Mouse (Mus musculus) heart, postnatal 25 days (tissue): ENCODE results near the gene Tmem117. TPM values are rescaled to one million over a fixed set of nuclear protein-coding genes. Genes with fewer than 3 reads are reported as not detected.

ENCODE experiments used
- DNase-seq: peaks from one replicate; pipeline ENCODE4 v3.0.0; 2022; ENCODE audit warnings: low spot score
- intact Hi-C: fragments of 180-260 bp; cut with DNase I; formaldehyde crosslinking; loops from one replicate; pipeline ENCODE4 v1.15.1; 2025
- total RNA-seq, 2 experiments: library from RNA; stranded (reverse); gene quantifications; 2 replicates each; pipeline ENCODE4 v1.2.3; 2021

Tmem117 gene
- total RNA-seq, 2 experiments from 2014 or later, result 13.4 to 17.2 TPM

DNA sequence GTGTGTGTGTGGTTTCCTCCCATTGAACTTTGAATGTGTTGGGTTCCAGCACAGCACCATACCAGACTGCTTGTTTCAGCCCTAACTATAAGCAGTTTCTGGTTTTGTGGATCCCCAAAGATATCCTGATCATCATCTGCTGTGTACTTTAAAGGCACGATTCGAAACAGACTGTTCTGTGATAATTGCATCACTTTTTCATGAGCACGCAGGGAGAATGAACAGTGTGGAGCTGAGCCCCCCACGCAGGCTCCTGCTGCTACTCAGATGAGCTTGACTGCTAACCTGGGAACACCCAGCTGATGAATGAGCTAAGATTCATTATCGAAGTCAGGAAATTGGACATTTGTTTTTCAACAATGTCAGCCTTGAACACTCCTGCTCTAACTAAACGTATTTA is 230.6 kb downstream of the Tmem117 start:
- intact Hi-C loops, result no loop called here

DNA sequence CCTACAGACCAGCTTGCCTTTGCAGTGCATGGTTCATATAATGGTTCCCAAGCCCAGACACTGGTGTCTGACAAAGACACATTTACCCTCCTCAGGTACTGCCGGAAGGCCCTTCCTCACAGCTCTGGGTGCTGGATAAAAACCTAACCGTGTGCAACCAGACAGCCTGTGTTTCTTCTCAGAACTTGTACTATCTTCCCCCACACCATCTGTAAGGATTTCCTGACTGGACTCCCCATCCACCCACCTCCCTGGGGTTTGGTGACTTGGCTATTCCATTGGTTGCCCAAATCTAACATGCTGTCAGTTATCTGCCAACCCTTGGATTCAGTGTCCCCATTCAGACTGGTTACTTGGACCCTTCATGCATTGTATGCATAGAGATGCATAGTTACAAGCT is 232.1 kb downstream of the Tmem117 start:
- intact Hi-C loops, result no loop called here

More for the DNA sequence above, 230.6 kb downstream of the Tmem117 start:
- DNase-seq, result no peak

DNA sequence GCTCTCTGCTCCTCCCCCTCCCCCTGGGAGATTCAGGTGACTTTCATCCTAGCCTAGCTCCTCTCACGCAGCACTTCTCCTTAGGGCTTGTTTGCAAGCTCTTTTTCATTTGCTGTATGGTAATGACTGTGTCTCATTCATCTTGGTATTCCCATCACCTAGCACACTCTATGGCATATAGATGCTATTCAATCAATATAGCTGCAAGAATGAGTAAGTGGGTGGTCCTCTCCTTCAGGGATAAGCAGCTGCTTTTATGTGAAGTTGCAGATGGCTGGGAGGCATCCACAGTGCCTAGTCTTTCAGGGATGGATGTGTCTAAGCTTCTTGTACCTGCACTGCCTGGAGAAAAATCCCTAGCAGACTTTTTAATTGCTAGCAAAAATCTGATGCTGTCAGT is 235.1 kb downstream of the Tmem117 start:
- intact Hi-C loops, result no loop called here

More for the DNA sequence above, 232.1 kb downstream of the Tmem117 start:
- no peak for DNase-seq

DNA sequence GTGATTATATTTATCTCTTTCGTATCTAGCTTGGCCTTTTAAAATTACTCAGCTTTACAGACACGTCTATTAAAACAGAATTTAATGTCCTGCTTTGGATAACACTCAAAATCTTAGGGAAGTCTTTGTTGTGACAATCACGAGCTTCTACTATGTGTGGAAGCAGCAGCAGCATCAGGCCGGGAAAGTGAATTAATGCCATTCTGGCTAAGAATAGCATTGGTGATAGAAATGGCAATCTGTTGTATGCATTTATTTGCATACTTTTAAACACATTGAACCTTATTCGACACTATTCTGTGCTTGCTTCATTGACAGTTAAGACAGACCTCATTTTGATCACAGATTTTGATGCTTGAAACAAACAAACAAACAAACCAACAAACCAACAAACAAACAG is 239.3 kb downstream of the Tmem117 start:
- intact Hi-C loops, result no loop called here

More for the DNA sequence above, 235.1 kb downstream of the Tmem117 start:
- no peak for DNase-seq

DNA sequence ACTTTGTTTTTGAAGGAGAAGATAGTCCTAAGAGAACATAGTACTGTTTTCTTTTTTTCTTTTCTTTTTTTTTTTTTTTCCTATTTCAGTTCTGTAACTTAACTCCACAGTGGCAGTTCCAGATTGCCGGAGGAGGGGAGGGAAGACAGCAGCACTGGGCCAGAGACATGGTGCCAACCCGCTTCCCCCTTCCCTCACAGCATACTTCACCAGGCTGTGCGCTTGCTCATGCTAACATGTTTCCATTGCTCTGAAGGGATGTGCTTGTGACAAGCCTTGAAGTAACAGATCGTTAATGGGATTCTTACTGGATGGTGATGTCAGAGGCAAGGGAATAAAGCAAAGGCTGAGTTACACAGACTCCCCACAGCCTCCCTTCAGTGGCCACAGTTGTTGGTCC is 256.0 kb downstream of the Tmem117 start:
- no peak for DNase-seq
- intact Hi-C loops, result no loop called here

More for the DNA sequence above, 239.3 kb downstream of the Tmem117 start:
- no peak for DNase-seq

DNA sequence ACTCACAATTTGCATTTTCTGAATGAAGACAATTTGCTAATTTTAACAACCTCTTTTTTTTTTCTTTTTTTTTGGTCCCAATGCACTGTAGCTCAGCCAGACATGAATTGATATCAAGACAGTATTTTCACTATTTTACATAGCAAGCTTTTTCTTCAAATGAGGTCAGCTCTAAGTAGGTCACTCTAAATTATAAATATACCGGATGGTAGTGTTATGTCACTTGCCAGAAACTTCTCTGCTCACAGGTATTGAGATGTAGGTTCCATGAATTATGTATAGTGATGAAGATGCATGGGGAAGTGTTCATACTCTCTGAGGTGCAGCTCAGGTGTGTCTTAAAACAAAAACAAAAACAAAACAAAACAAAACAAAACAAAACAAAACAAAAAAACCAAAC is 264.2 kb downstream of the Tmem117 start:
- no peak for DNase-seq
- intact Hi-C loops, result no loop called here

DNA sequence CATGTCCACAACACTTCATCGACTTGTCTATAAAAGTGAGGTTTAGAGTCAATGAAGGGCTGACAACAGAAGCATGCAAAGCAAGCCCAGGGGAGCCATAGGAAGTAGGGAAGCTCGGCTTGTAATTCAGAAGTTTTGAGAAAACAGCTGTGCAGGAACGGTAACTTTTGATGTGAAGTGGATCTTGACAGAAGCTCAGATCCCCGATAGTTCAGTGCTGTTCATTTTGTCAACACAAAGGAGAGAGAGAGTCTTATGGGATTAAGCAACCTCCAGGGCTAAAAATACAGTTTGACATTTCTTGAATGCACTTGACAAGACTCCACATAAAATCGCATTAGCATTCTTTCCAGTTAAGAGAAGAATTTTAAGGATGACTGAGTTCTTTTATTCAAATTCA is 265.1 kb downstream of the Tmem117 start:
- no peak for DNase-seq
- intact Hi-C loops, result no loop called here

DNA sequence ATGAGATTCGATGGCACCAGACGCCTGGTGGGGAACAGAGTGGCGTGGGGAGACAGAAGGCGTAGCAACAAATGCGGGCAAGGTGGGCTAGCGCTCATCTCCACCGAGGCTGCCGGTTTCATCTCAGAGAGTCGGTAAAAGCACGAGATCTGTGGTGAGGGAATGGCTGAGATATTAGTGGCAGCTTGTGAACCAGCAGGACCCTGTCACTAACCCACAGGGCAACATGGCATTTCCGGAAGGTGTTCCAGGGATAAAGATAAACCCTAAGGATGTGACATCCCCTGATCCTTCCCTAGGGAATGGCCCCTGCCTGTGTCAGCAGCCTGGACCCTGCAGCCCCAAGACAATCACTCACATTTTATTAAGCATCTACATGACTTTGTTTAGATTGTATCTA is 266.6 kb downstream of the Tmem117 start:
- no peak for DNase-seq
- intact Hi-C loops, result no loop called here

DNA sequence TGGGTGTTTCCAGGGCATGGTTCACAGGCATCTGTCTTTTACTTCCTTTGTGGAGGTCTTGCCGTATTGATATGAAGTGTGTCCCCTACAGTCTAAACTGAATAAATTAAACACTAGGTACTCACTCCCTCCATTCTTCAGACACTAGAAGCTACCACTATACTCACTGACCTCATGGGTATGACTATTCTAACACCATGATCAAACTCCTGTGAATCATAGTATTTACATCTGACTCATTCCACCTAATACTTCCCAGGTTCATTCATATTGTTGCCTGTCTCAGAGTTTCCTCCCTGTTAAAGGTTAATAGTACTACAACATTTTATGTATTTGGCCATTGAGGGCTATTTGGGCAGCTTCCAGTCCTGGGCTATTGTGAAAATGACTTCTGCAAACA is 274.2 kb downstream of the Tmem117 start:
- no peak for DNase-seq
- intact Hi-C loops, result no loop called here

DNA sequence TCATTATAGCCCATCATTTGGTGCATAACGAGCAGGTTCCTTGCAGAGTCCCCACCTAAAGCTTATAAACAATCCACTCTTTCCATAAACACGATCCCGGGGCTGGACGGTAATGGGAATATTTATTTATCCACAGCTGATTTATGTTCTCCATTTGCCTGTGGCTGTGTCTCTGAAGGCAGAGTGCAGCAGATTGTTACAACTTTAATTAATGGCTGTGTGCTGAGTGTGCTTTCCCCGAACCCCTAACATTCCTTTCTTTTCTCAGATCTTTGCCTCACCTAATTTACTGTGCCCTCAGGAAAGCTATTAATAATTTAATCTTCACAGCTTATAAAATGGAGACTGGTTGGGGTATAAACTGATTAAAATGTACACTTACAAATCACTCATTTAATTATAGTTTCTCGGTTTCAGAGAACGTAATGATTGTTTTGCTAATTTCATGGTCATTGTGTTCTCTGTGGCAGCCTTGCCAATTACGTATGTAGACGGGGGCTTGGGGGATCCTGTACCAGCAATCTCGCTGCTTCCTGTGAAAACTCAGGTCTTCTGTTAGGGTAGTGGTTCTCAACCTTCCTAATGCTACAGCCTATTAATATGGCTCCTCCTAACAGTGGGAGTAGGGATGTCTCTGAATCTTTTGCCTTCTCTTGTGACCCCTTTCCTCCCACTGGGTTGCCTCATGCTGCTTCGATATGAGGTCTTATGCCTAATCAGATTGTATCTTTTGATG is 275.8 kb downstream of the Tmem117 start:
- intact Hi-C loops, result no loop called here
- no peak for DNase-seq

DNA sequence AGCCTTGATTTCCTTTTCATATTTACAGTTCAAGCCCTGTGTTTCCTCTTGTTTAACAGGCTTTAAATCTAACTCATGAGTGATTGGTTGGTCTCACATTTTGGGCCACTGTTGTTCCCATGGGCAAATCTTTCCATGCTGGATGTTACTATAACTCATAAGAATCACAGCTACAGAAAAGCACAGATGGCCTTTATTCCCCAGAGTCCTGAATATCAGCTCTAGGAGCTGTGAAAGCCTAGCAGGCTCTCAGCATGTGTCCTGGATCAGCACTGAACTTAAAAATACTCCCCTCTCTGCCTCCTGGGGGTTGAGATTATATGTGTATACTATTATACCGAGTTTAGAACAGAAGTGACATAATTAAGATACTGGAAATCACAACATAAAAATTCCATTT is 292.6 kb downstream of the Tmem117 start:
- intact Hi-C loops, result no loop called here

DNA sequence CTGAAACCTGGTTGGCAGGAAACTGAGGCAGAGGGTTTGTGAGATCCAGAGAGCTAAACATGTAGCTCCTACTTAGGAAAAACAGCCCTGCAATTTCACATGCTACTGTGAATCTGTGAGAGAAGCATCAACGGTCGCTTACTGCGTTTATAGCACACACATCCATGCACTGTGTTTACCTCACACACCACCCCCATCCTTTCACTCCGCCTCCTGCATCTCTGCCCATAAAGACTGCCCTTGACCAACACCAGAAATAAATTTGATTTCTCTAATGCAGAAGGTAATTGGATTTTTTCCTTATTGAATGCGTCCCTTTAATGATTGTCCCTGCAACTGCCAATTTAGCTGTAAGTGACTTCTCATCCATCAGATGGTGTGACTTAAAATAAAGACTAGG is 299.0 kb downstream of the Tmem117 start:
- DNase-seq, result no peak
- intact Hi-C loops, result no loop called here

More for the DNA sequence above, 292.6 kb downstream of the Tmem117 start:
- no peak for DNase-seq

DNA sequence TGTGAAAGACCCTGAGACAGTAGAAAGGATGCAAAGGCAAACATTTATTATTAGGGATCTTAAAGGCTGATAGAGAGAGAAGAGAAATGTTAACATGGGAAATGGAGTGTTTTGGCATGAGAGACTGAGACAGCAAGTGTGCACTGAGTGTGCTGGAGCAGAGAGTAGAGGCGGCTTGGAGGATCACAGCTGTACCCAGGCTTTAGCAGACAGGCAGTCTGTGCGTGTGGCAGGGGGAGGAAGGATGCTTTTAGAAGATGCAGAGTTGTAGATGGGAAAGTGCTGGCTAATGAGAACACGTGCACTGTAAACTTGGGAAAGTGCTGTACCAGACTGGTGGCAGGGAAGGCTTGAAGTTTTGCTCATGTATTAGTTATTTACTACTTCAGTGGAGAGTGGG is 301.7 kb downstream of the Tmem117 start:
- DNase-seq, result no peak
- intact Hi-C loops, result no loop called here

DNA sequence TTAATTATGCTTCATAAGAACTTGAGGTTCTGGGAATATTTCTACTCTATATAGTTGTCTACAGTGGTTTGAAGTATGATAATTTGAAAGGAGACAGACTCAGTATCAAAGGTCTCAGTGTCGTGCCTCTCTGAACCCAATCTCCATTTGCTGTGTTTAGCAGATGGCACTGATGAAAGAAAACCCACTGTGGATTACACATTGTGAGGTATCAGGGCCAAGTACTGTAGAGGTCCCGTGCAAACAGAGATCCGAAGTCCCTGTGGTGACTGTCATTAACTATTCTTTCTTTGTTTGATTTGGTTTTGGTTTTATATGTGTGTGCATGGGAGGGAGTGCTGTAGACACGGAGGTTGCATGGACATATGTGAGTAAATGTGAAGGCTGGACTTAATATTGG is 304.0 kb downstream of the Tmem117 start:
- intact Hi-C loops, result no loop called here
- no peak for DNase-seq

DNA sequence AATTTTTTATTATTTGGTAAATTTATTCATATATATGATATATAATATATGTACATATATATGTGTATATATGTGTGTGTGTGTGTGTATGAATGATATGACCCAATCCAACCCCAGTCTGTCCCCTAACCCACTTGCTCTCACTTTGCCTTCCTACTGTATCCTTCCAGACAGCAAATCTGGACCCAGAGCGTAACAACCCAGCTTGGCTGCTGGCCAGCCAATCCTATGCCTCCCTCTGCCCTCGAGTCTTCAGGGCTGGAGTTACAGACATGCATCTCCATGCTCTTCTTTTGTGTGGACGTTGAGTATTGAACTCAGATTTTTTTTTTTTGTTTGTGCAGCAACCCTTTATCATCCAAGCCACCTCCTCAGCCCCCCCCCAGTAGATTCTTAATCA is 304.4 kb downstream of the Tmem117 start:
- no peak for DNase-seq
- intact Hi-C loops, result no loop called here

DNA sequence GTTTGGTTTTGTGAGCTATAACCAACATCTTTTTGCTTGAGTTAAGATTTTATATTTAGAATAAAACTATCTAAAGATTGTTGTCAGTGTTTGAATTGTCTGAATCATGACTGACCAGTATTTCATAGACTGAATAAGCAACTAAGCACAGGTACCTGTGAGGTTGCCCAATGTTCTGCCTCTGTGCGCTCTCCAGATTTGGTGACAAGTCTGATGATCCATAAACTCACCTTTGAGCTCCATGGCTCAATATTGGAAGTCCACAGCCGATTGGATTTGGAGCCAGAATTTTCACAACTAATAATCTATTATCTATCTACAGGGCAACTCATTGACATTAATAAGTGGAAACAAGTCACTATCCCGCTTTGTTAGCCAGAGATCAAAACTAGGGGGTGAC is 312.9 kb downstream of the Tmem117 start:
- no peak for DNase-seq
- intact Hi-C loops, result no loop called here

DNA sequence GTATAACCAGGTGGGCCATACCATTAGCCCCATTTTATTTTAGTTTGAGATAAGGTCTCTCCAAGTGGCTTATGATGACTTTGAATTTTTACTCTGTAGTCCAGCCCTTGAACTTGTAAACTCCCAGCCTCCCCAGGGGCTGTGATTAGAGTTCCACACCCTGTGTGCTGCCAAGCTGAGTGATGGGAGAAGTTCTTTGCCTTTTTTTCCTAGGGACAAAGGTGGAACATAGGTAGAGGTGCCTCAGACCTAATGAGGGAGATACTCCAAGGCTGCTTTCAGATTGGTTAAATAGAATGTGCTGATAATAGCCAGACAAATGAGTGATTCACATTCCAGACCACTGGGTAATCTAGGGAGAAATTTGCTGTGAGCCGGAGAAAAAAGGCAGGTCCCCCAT is 313.4 kb downstream of the Tmem117 start:
- no peak for DNase-seq
- intact Hi-C loops, result no loop called here

DNA sequence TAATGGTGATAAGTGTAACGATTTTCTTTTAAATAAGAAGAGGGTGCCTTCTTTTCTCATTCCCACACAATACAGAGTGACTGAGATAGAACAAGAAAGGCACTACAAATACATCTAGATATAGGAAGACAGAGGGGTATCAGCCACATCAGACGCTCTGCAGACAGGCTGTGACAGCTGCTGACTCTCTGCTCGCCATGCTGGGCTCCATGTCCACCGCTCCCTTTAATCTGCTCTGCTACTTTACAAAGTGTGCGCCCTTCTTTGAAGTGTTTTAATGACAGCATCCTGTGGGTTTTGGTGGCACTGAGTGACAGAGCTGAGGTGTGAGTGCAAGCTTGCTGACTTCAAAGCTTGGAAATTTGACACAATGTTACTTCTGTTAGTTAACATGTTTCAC is 314.9 kb downstream of the Tmem117 start:
- intact Hi-C loops, result no loop called here
- no peak for DNase-seq

DNA sequence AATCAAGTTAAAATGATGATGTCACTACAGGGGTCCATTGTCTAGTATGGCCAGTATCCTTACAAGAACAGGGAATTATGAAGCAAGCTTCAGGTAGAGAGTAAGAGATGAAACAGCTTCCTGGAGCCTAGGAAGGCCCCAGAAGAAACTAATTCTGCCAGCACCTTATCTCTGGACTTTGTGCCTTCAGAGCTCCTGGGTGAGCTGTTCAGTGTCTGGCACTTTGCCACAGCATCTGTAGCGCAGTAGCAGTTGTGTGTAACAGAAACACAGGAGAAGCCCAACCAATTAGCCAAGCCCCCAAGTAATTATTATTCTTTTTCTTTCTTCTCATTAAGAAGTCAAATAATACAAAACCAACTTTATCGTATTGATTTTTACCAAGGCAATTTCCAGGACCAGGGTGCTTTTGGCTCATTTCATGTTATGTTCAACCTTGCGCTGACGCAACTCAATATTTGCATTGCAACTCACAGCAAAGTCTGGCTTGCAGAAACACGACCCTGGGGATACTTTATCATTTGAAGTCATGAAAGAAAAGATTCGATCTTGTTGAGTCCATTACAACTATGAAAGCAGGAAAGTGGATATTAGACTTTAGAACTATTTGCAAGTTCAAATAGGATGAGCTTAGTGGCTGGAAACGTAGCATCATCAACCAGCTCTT is 322.5 kb downstream of the Tmem117 start:
- DNase-seq, result no peak
- intact Hi-C loops, result no loop called here

DNA sequence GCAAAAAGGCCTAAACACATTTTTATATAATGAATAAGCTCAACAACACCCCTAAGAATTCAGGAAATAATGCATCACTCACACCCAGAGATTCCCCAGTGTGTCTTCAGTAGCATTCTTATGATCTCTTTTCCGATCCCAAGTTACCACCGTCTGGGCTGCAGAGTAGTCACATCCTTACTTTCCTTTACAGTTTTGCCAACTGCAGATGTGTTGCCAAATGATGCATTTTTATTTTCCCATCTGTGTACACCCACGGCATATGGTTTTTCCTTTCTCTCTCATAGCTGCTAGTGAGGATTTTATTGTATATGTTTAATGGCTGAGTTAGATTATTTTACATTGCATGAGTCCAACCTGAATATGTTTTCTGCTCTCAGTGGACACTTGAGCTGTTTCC is 327.7 kb downstream of the Tmem117 start:
- no peak for DNase-seq
- intact Hi-C loops, result no loop called here

DNA sequence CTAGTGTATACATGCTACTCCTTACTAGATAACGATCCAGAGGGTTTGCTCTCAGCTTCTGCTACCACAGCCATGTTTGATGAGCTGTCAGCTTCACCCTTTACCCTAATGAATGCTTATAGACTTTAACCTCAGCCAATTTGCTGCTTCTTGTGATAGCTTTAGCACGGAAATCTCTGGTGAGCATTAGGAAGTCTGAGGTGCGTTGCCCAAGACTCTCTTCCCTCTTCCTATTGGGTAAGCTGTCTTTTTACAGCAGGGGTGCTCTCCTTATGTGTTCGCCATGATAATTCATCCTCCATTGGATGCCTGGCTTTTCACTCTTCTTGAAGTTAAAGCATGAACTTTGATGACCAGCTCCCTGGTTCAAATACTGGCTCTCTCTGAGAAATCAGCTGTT is 328.2 kb downstream of the Tmem117 start:
- intact Hi-C loops, result no loop called here
- no peak for DNase-seq

DNA sequence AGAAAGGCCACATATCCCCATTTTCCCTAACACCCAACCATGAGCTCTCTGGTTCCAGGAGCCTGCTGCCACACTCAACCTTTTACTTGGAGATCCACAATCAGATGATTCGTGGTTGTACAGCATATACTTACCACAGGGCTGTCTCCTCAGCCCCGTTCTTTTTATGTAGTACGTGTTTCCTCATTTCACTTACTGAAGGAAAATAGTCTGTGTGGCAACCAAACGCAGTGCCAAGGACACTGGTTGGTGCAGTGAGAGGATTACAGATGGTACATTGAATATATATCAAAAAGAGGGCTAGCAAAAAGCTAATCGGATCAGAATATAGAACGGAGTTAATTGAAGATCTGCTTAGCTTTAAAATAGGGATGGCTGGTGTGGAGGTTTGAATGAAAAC is 338.0 kb downstream of the Tmem117 start:
- intact Hi-C loops, result no loop called here
- no peak for DNase-seq
